Mouse (Mus musculus) CH12.LX (cell line): ENCODE data around the gene Agxt.

Experiments used
- CTCF ChIP-seq, 2 experiments: IDR thresholded peaks in 1 of 2; conservative IDR thresholded peaks in 1 of 2; 2 replicates each; pipeline ENCODE4 v1.5.1; 2011 to 2012; ENCODE audit warnings: low read depth in 2 of 2, low read length in 2 of 2, improper control_type of control experiment in 1 of 2, inconsistent platforms in 1 of 2, mild to moderate bottlenecking in 1 of 2, moderate library complexity in 1 of 2
- EP300 ChIP-seq: IDR thresholded peaks from 2 replicates; pipeline ENCODE4 v1.6.1; 2011; ENCODE audit warnings: low read length, improper control_type of control experiment
- JUND ChIP-seq: conservative IDR thresholded peaks from 2 replicates; pipeline ENCODE4 v1.6.1; 2011; ENCODE audit warnings: low read depth, low read length, improper control_type of control experiment
- KAT2A ChIP-seq: IDR thresholded peaks from 2 replicates; pipeline ENCODE4 v1.6.1; 2012; ENCODE audit warnings: low read length, improper control_type of control experiment, inconsistent platforms; ENCODE audit not compliant: insufficient replicate concordance
- MAZ ChIP-seq: IDR thresholded peaks from 2 replicates; pipeline ENCODE4 v1.6.1; 2012; ENCODE audit warnings: low read depth, mild to moderate bottlenecking, inconsistent platforms, low read length, improper control_type of control experiment, moderate library complexity
- NELFE ChIP-seq: IDR thresholded peaks from 2 replicates; pipeline ENCODE4 v1.6.1; 2011; ENCODE audit warnings: low read depth, low read length, improper control_type of control experiment
- POLR2A ChIP-seq: IDR thresholded peaks from 2 replicates; pipeline ENCODE4 v1.6.1; 2011; ENCODE audit warnings: low read depth, mild to moderate bottlenecking, improper control_type of control experiment, low read length
- RCOR1 ChIP-seq: conservative IDR thresholded peaks from 2 replicates; pipeline ENCODE4 v1.6.1; 2012; ENCODE audit warnings: low read depth, mild to moderate bottlenecking, inconsistent platforms, low read length, improper control_type of control experiment
- SMC3 ChIP-seq: IDR thresholded peaks from 2 replicates; pipeline ENCODE4 v1.6.1; 2011; ENCODE audit warnings: low read depth, low read length, improper control_type of control experiment
- ZNF384 ChIP-seq: IDR thresholded peaks from 2 replicates; pipeline ENCODE4 v1.6.1; 2012; ENCODE audit warnings: low read depth, low read length, improper control_type of control experiment, inconsistent platforms

- TF ChIP-seq CTCF (conservative IDR thresholded peaks at IDR 0.05 in 1 of 2, IDR thresholded peaks at IDR 0.05 in 1 of 2; ENCODE audit: low read depth in 2 of 2, low read length in 2 of 2), result no peak
- TF ChIP-seq JUND, result no peak
- TF ChIP-seq EP300, result no peak
- TF ChIP-seq POLR2A, result no peak
- TF ChIP-seq RCOR1, result no peak
- no peak for TF ChIP-seq KAT2A
- no peak for TF ChIP-seq SMC3
- TF ChIP-seq MAZ, result no peak
- TF ChIP-seq NELFE, result no peak
- no peak for TF ChIP-seq ZNF384
These were observed 59.9 kb downstream of the Agxt start for GRCm38 (mm10) chr1:93194961-93195360.
